Mouse (Mus musculus) left cerebral cortex, postnatal 36 days (tissue): ENCODE measurements around the gene Camkk2. TPM values are rescaled to one million over a fixed set of nuclear protein-coding genes. Genes with fewer than 3 reads are reported as not detected.
A peak's percentile ranks its signal among the peaks of the same experiment; 100 is the strongest.

Experiments
- DNase-seq, 2 experiments: peaks; one replicate each; pipeline ENCODE4 v3.0.0; 2021 to 2022; ENCODE audit warnings: low spot score in 2 of 2, mixed read lengths in 1 of 2
- intact Hi-C: fragments of 180-260 bp; cut with DNase I; formaldehyde crosslinking; loops from one replicate; pipeline ENCODE4 v1.15.1; 2025
- total RNA-seq, 2 experiments: library from RNA; stranded (reverse); gene quantifications; 2 replicates each; pipeline ENCODE4 v1.2.3; 2021

The Camkk2 gene
- total RNA-seq, result 100 to 1,000 TPM; 243 to 273 TPM

- intact Hi-C loops, result loop anchor here (5.0 to 10.0 kb wide), 2 partner anchors 277 to 365 kb away; partner anchors contain the start of genes Atp2a2 and Setd1b
- DNase-seq, result peak; percentile 80 to 90
Observed at GRCm38 (mm10) chr5:122779277-122779834, at the start of gene Camkk2. Gene Camkk2 (minus strand): TSS chr5:122779409.

- DNase-seq, result no peak
- intact Hi-C loops, result no loop called here
Observed at GRCm38 (mm10) chr5:122825099-122825498, 45.9 kb upstream of the Camkk2 start.

- intact Hi-C loops, result no loop called here
- no peak for DNase-seq
Observed at GRCm38 (mm10) chr5:122824450-122824849, 45.2 kb upstream of the Camkk2 start.

- intact Hi-C loops, result no loop called here
- no peak for DNase-seq
Observed at GRCm38 (mm10) chr5:122823976-122824375, 44.8 kb upstream of the Camkk2 start.

GRCm38 (mm10) chr5:122822441-122822840 is 43.2 kb upstream of the Camkk2 start:
- intact Hi-C loops, result no loop called here
- DNase-seq, result no peak

- DNase-seq, result no peak
- intact Hi-C loops, result no loop called here
Observed at GRCm38 (mm10) chr5:122821524-122821885, 42.3 kb upstream of the Camkk2 start.

- intact Hi-C loops, result no loop called here
- DNase-seq, result peak; percentile 92
Observed at GRCm38 (mm10) chr5:122820777-122821523, 41.7 kb upstream of the Camkk2 start, which contains the start of gene Anapc5. Gene Anapc5 (minus strand): TSS chr5:122821339.

GRCm38 (mm10) chr5:122812699-122813098 is 33.5 kb upstream of the Camkk2 start:
- intact Hi-C loops, result loop anchor here (5.0 kb wide), 1 partner anchor 70 kb away; no protein-coding TSS in a partner anchor
- DNase-seq, result no peak

- peak in 1 of 2 experiments; percentile 38 for DNase-seq
- intact Hi-C loops, result loop anchor here (5.0 kb wide), 1 partner anchor 71 kb away; no protein-coding TSS in a partner anchor
Observed at GRCm38 (mm10) chr5:122811364-122812079, 32.3 kb upstream of the Camkk2 start.

GRCm38 (mm10) chr5:122805503-122805902 is 26.3 kb upstream of the Camkk2 start:
- no peak for DNase-seq
- intact Hi-C loops, result no loop called here

GRCm38 (mm10) chr5:122802706-122803105 is 23.5 kb upstream of the Camkk2 start:
- no peak for DNase-seq
- intact Hi-C loops, result no loop called here

- DNase-seq, result no peak
- intact Hi-C loops, result no loop called here
Observed at GRCm38 (mm10) chr5:122801684-122802083, 22.5 kb upstream of the Camkk2 start.

- DNase-seq, result no peak
- intact Hi-C loops, result no loop called here
Observed at GRCm38 (mm10) chr5:122800345-122801010, 21.3 kb upstream of the Camkk2 start.

GRCm38 (mm10) chr5:122799379-122800344 is 20.5 kb upstream of the Camkk2 start:
- no peak for DNase-seq
- intact Hi-C loops, result no loop called here

- DNase-seq, result peak; percentile 74 to 75
- intact Hi-C loops, result no loop called here
Observed at GRCm38 (mm10) chr5:122798557-122799378, 19.6 kb upstream of the Camkk2 start.

GRCm38 (mm10) chr5:122797866-122798265 is 18.7 kb upstream of the Camkk2 start:
- no peak for DNase-seq
- intact Hi-C loops, result no loop called here

GRCm38 (mm10) chr5:122788696-122789095 is 9.5 kb upstream of the Camkk2 start:
- DNase-seq, result no peak
- intact Hi-C loops, result no loop called here
